Mouse (Mus musculus) right cerebral cortex, adult 2 months (tissue): Measurements from ENCODE around the gene Dpp6.

Experiments used
- DNase-seq, 2 experiments: peaks; one replicate each; pipeline ENCODE4 v3.0.0; 2021 to 2022; ENCODE audit warnings: low spot score in 2 of 2

Gene Dpp6

DNA sequence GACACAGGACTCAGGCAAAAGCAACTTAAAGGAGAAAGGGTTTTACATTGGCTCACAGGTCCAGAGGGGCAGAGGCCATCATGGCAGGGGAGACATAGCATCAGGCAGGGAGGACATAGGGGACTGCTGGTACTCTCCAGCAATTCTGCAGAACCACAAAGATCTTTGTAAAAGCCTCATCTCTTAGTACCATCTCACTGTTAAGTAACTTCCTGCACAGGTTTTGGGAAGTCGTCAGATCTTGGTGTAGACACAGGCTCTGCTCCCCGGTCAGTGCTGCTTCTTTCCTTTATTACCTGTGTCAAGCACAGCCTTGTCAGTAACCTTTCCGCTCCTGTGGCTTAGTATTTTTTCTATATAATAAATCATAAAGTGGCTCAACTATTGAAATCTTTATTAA lies 377.2 kb downstream of the Dpp6 start:
- DNase-seq, result no peak

DNA sequence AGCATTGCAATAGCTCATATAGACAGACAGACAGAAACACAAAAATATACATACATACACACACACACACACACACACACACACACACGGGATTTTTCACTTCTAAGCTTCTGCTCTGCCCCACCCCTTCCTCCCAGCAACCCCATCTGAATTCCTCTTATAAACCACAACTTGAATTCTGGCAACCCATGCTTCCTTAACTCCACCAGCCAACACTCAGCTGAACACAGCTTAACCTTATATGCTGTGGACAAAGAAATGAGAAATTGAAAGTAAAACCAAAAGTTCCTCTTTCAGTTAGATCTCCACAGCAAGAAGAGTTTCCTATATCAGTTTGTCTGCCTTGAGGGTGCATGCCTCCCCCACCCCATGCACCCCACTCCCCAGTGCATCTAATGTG lies 378.0 kb downstream of the Dpp6 start:
- no peak for DNase-seq

DNA sequence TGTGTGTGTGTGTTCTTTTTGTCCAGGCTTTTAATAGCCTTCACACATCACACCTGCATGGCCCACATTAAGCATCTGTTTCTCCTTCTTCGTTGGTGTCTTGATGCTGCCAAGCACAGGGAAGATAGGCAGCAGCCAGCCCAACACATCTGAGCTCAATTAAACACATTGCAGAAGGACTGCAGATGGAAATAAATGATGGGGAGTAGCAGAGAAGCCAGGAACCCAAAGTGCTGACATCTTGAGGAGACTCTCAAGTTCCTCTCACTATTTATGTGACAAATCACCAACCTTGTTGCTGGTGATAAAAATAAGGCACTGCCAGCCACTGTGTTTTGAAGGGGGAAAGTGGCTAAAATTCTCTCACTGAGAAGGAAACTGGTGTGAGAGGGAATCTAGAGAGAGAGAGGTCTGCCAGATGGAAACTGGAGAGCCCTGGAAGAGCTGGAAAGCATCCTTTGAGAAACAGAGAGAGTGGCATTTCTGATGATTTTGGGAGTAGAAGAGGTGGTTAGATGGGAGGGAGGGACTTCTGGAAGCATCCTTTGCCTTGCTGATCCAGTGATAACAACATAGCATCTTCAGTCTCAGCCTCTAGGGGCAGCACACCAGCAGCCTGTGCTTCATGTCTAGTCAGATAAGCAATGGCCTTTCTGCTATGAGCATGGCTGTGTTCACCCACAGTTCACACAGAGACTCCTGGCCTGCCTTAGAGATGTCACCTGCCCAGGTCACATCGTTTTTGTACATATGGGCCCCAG lies 383.8 kb downstream of the Dpp6 start:
- peak; percentile 39 to 53 for DNase-seq

DNA sequence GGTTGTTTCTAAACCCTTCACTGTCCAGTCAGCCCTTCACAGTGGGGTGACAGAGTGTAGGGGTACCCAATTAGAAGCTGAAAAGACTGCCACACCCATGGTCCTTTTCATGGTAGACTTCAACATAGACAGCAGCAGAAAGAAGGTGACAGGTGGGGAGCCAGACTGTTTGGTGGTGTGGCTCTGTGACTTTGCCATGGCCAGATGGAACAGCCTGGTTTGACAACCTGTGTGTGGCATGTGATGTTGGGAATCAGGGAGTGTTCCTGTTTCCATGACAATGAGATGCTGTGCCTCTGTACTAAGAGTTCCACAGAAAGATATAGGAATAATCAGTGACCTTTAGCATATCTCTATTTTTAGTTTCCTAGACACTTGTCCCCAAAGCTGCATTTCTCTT lies 386.1 kb downstream of the Dpp6 start:
- DNase-seq, result peak in 1 of 2 experiments; percentile 10

DNA sequence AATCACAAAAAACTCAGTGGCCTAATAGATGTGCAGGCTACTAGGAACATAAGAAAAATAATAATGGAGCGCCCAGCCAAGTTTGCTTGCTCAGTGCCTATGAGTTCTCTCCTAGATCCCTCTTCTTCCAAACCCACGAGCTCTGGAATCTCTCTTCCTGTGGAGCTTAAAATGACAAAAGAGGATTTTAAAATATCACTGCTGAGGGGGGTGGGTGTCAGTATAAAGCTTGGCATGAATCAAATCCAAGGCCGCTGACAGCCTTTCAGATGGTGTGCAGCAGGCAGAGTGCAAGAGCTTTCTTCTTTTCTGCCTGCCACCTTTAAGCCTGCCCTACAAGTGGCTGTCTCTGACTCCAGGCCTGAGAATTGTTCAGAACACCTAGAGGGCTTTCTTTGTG lies 387.7 kb downstream of the Dpp6 start:
- peak; percentile 26 to 36 for DNase-seq

DNA sequence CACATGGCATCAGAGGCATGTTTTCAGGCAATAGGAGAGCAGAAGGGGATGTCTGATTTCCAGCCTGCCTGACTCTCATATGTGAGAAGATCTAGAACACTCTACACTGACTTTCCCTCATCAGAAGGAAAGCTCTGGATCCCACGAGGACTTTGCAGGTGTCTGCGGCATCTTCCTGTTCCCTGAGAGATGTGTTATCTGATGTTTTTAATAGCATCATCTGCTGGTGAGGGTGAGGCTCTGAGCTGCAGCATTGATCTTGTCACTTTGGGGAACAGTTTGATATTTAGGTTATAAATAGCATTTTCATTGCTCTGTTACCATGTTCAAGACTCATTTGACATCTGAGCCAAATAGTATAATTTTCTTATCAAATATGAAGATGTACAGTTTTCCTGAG lies 388.8 kb downstream of the Dpp6 start:
- DNase-seq, result no peak

DNA sequence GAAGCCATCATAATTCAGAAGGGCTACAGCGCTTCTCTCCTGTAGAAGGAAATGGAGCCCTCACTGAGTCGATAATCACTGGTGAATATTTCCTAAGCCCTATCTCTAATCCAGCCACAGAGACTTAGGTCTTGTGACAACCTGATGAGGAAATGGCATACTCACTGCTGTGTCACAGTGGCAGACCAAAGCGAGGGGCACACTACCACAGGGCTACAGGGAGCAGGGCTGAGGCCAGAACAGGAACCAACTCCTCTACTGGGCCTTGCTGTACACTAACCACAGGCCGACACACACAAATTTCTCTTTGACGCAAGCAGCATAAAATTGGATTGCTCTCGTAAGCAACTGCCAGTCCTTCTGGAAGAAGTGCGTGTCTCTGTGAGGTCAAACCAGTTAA lies 389.2 kb downstream of the Dpp6 start:
- DNase-seq, result no peak

DNA sequence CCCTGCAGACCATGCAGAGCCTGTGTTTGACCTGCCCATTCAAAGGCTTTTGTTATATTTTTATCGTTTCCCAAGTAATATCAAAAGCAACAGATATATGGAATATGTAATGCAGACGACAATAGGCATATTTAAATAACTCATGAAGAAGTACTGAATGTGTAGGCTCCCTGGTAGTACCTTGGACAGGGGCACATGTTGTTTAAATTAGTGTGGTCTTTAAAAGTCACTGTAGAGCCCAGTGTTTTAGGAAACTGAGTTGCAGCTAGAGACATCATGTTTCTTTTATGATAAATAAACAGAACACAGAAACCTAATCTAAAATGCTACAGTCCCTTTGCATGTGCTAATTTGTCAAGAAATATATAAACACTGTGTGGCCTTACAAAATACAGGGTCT lies 403.1 kb downstream of the Dpp6 start:
- no peak for DNase-seq

DNA sequence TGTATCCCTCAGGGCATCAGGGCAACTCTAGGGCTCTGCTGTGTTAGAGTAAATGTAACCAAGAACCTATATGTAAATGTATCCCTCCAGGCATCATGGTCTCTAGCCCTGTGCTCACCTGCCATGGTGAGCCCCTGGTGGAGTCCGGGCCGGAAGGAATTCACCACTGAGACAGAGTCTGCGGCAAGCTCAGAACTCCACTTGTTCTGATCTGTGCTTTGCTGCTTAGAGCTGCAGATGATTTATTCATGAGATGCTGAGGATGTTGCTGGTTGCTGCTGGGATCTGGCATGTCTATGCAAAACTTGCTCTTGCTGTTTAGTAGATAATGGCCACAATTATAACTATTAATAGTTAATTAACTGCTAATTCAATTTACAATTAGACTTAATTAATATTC lies 425.1 kb downstream of the Dpp6 start:
- no peak for DNase-seq

DNA sequence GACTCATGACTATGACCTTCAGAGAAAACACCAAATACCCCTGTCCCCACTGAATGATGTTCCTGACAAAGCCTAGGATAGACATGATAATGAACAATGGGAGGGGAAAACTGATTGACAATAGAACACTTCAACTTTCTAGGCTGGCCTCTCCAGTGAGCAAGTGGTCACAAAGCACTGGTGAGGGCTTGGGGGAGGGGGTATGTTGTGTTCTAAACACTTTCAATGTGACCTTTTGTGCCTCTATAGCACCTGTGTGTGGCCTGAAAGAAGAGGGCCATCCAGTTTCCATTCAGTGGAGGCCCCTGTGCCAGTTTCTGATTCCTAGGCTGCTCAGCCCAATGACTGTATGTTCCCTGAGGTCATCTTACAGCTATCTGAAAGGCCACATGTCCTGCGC lies 426.2 kb downstream of the Dpp6 start:
- no peak for DNase-seq

DNA sequence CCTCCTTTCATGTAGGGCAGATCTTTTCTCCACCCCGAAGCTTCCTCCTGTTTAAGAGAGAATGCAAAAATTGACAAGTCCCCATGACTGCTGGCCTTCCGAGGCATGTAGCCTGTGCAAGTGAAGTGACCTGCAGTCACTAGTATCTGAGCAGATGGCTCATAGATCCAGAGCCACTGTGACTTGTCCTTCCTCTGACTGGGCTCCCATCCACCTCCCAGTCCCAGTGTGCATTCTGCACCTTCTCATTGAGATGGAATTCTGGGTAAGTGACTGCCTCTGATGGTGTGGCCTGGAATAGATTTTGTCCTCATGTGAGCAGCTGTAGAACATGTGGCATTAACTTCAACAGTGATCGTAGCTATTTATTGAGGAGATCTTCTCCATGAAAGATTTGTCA lies 430.8 kb downstream of the Dpp6 start:
- DNase-seq, result no peak

DNA sequence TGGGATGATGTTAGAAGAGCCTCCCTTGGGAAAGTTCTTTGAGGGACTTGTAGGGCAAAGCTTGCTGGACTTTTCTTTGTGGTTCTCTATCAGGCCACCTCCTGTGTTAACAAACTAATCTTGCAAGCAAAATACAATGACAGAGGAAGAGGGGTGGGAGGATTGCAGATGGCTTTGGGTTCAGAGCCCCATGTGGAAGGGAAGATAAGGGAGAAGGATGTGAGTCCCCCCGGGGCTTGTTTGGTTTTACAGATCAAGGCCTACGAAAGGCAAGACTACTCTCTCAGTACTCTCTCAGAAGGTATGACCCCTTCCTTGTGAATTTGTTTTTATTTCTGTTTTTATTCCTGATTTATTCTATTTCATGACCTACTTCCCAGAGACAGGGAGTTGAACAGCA lies 431.7 kb downstream of the Dpp6 start:
- no peak for DNase-seq

DNA sequence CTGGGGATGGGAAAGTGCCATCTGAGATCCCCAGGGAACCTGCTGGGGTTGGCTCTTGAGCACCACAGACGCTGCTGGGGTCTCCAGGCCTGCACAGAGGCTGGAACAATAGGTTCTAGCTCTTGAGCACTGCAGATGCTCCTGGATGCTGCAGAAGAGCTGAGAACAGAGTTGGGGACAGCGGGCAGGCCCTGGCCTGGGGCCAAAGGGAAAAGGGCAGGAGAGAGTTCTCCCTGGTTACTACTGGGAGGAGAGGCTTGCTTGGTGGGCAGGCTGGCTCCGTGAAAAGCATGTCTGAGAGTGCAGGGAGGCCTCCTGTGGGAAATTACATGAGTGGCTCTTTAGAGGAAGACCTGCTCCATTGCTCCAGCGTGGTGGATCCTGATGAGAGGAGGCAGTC lies 432.9 kb downstream of the Dpp6 start:
- no peak for DNase-seq

DNA sequence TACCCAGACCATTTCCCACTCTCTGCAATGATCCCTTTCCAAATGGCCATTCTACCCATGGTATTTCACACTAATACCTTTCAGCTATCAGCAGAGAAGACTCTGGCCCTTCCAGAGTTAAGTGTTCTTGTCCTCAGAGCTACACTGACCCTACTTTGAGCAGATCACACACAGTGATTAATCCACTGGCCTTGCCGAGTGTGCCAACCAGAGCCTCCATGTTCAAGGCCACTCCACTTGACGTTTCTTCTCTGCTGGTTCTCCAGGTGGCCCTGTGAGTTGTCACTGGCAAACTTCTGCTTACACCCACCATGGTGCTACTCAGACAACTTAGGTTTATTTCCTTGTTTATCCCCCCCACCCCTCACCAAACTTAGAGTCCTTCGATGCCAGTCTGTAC lies 433.9 kb downstream of the Dpp6 start:
- no peak for DNase-seq

DNA sequence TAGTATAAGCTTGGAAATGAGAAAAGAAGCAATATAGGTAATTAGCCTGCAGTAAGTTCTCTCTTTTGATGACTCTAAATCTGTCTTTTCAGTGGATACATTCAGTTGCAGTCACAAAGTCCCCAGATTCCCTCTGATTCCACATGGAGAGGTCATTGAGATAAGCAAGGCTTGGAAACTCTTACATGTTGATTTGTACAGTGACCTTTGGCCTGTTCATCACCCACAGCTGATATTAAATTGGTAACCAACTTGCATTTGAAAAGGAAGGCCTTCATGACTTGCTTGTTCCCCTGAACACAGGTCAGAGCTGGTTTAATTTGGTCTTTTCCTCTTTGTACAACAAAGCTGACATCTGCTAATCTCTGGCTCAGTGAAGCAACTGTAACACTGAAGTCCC lies 434.4 kb downstream of the Dpp6 start:
- no peak for DNase-seq

DNA sequence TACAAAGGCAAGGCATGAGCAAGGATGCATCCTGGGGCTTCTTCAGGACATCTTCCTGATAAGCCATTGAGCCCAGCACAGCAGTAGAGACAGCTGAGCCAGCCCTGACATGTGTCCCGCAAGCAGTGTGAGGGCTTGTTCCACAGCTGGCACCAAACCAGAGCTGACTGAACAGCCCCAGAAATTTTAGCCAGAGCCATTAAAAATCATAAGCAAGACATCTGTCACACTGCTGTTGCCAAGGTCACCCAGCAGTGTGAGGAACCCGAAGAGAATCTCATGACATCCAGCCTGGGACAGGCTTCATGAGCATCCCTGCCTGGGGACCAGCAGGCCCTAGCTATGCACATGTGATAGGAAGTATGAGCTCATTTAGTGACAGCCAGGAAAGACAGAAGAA lies 438.2 kb downstream of the Dpp6 start:
- no peak for DNase-seq

DNA sequence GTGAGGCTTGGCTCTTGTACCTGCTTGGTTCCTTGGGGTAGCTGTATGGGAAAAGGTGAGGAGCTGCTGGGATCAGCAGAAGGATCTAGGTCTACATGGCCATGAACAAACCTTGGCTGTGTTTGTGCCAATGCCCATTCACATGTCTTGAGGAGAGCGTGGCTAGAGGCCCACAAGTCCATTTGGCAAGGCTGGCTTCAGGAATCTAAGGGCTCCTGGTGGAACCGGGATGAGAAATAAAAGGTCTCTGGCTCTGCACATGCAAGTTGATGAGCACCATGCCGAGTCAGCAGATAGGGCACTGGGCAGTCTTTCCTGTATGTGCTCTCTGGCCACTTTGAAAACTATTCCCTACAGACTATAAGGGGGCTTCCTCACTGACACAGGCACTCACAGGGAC lies 441.6 kb downstream of the Dpp6 start:
- DNase-seq, result no peak

DNA sequence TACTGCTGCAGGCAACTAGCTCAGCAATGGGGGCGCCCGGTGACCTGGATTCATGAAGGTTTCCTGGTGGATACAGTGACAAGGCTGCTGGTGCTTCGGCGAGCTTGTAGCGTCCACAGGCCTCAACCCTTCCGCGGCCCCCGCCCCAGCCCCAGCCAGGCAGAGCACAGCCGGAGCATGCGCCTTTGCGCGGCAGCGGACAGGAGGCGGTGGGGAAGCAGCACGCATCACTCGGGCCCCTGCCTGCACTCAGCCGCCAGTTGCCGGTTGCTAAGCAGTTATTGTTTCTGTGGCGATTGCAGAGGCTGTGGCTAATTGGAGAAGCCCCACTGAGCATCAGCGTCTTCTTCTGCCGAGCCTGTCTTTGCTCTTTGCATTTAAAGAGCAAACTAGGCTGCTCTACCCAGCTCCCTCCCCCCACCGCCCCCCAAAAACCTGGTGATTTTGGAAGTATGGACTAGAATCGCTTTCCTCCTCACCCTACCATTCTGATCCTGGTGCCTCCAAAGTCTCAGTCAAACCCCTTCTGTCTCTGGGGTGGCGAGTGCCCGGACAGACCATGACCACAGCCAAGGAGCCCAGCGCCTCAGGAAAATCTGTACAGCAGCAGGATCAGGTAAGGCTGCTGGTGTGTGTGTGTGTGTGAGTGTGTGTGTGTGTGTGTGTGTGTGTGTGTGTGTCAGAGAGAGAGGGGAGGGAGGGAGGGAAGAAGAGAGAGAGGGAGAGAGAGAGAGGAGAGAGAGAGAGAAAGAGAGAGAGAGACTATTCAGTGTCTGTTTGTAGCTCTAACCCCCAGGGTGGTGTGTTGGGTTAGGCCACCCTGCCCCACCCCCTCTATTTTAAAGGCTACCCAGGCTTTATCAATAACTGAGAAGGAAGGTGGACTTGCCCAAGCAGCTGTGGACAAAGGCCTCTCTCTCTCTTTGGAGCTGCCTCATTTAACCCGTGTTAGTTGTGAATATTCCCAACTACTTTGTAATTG lies 445.0 kb downstream of the Dpp6 start:
- DNase-seq, result peak; percentile 82 to 83

DNA sequence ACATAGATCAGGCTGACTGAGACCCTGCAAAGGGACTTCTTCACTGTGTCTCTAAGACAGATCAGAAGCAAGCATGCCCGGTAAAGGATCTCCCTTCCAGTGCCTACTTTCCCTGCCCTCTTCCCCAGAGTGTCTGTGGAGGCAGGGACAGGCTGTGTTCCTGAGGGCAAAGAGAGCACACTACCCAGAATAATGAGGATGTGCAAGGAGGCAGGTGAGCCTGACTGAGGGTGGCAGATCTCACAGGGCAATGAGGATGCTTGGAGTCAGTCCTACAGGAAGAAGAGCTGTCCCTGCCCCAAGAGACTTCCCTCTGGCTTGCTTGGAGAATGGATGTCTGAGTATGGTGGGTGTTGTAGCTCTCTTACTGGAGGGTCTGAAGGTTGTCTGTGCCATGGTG lies 445.7 kb downstream of the Dpp6 start:
- DNase-seq, result peak in 1 of 2 experiments; percentile 40

DNA sequence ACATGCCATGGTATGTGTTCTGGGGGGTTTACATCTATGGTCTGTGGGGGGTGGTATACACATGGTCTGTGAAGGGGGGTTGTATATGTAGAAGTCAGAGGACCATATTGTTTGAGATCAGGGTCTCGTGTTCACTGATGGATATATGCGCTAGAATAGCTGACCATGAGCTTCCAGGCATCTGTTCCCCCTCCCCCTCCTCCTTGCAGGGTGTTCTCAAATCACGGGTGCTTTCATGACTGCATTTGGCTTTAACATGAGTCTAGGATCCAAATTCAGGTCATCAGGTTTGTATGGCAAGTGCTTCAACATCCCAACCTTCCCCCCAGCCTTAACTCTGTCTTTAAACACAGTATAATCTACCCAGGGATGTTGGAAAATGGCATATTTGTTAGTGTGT lies 448.3 kb downstream of the Dpp6 start:
- no peak for DNase-seq

DNA sequence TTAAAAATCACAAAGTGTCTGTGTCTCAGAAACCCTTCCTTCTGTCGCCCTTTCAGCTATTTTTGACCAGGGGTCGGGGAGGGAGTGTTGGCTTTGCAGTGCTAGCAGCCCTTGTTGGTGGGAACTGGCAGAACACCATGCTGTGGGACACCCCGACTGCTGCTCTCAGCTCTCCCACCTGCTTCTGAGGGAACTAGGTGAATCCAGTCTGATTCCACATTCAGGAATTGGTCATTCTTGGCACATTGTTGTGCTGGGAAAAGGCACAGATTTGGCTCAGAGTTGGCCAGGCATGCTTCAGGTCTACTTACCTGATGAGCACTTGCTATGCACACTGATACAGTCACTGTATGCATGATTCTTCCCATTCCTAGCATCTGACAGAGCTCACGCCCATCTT lies 454.3 kb downstream of the Dpp6 start:
- DNase-seq, result no peak

DNA sequence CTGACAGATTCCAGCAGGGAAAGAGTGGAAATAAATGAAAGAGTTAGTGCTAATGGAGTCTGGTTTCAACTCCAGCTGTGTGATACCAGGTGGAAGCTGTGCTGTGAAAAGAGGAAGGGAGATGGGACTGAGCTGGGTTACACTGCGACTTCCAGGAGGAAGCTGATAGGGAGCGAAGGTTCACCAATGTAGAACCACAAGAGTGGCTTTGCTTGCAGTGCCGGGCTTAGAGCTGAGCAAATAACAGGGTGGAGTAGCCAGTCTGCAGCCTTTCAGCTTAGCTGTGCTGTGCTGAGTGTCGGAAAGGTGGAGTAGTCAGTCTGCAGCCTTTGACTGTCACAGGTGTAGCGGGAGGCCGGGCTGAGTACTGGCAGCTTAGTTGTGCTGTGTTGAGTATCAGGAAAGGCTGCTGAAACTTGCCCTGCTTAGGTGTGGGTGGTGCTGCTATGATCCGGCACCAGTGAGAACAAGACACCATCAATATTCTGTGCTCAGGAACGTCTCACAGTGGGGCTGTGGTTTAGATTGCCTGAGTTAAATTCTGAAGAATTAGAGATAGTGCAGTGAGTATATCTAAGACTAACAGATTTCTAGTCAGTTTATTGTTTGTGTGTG lies 457.9 kb downstream of the Dpp6 start:
- no peak for DNase-seq

DNA sequence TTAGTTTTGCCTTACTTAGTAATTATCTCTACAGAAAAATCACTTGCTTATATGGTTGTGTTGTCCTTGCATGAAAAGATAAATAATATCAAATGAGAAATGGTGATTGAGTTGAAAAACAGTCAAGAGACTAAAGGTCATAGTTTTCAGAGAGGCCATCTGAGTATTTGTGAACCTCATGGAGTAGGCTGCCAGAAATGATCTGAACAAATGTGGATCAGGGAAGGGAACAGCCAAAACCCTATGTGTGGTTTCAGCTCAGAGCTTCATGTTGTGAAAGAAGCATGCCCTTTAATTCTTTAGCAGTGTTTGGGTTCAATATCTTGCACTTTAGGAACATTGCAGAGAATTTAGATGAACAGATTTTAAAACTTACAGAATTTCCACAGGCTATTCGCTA lies 458.9 kb downstream of the Dpp6 start:
- no peak for DNase-seq
